Mouse (Mus musculus): ENCODE measurements at regions not wholly inside any gene's neighbourhood (a gene's known extent, or its start where the extent isn't known, plus 50 kb on each side); places are given as distances from the start of the nearest gene placed in this dataset.

DNA sequence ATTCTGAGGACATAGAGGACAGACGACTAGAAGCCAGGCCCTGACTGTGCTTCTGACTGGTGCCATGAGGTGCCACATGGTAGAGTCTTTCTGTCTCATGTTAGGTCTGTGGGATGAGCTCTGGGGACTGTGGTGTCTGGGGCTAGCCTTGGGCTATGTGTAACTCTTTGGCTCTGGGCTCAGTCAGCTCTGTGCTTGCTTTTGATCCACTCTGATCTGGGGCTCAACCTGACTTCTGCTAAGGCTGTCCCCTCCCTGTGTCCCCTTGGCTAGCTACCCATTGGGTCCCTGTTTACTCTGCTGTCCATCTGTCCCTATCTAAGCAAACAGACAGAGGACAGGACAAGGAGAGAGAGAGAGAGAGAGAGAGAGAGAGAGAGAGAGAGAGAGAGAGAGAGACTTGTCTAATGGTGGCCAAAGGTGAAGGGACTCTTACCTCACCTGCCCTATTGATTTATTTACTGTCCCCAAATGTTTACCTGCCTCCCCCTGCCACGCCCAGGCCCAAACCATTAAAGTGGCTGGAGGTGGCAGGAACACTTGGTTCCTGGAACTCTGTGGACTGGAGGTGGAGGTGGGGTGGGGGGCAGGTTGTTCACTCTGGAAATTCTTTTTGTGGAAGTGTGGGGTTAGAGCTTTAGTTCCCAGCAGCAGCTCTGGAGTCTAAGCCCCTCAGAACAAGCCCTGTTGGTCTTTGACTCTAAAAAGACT lies 51.4 kb upstream of the Rxra start:
- Histone ChIP-seq H3K27me3 (ENCODE audit: low read depth, poor library complexity, severe bottlenecking) (no peaks in the 10 kb centered on the region), H3K36me3 (no peaks in the 10 kb centered on the region), H3K4me1 (peaks cover 11% of the 10 kb centered on the region), H3K4me3 (no peak overlapping the region), H3K27ac (no peak overlapping the region), H3K9me3 (replicated peaks) (no peaks in the 10 kb centered on the region)
- DNase-seq (ENCODE audit: low spot score) = no peak
- WGBS = 80% methylated on average over 2 of the region's 2 CpGs
